Mouse (Mus musculus): ENCODE measurements around the gene Olfr213.
"Not testable (repeated sequence)": the region's sequence is repeated elsewhere in the genome, so short reads cannot be mapped to it uniquely, and the experiment has no call there.

The Olfr213 gene

GRCm38 (mm10) chr6:116538156-116538555, at the start of gene Olfr213:
Olfr213 (plus strand) TSS chr6:116538456.
- DNase-seq (ENCODE audit: low read depth in 1 of 2, low spot score in 2 of 2) = no peak

DNA sequence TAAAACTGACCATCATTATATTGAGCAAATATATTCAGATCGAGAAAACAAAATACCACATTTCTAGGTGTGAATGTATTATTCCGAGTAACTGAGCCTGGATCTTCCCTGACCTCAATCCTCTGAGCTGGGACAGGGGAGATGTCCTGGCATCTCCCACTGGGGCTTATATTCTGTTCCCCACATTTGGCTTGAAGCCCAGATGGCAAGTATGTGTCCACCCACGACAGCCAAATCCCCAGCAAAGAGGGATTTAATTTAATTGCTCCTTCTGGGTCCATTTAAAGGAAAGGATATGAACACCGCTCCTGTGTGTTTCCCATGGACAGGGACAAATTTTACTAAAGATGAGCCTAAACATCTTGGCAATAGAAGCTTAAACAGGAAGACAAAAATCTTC, 49.5 kb upstream of the Olfr213 start, which contains the start of gene Olfr211:
Gene Olfr211 (plus strand): TSS at position 301 of the 400 bp plus-strand sequence.
- no peak for DNase-seq (ENCODE audit: low read depth in 1 of 2, low spot score in 2 of 2)

DNA sequence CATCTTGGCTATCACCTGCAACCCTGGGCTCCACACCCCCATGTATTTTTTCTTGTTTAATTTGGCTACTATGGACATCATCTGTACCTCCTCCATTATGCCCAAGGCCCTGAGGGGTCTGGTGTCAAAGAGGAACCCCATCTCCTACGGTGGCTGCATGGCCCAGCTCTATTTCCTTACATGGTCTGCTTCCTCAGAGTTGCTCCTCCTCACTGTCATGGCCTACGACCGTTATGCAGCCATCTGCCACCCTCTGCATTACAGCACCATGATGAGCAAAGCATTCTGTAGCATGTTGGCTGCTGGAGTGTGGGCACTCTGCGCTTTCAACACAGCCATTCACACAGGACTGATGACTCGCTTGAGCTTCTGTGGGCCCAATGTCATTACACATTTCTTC, 44.5 kb upstream of the Olfr213 start:
- no peak for DNase-seq (ENCODE audit: low read depth in 1 of 2, low spot score in 2 of 2)

DNA sequence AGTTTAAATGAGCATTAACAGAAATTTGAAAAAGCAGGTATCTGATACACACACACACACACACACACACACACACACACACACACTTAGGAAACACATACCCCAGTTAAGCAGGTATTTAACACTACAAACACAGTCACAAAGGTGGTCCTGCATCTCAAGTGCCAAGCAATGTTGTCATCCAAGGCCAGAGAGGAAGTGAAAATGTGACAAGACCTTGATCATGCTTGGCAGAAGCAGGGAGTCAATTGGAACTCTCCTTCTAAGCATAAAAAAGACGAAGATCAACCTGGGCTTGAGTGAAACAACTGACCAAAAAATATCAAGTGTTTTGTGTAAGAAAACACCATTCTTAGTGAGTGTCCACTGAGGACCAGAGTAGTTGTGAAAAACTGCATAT, 42.3 kb upstream of the Olfr213 start:
- DNase-seq (ENCODE audit: low read depth in 1 of 2, low spot score in 2 of 2) = no peak

GRCm38 (mm10) chr6:116506302-116507003, 31.8 kb upstream of the Olfr213 start, which contains the start of gene Olfr212:
Olfr212 (plus strand) TSS chr6:116506516.
- DNase-seq (ENCODE audit: low read depth in 1 of 2, low spot score in 2 of 2) = not testable (repeated sequence)

DNA sequence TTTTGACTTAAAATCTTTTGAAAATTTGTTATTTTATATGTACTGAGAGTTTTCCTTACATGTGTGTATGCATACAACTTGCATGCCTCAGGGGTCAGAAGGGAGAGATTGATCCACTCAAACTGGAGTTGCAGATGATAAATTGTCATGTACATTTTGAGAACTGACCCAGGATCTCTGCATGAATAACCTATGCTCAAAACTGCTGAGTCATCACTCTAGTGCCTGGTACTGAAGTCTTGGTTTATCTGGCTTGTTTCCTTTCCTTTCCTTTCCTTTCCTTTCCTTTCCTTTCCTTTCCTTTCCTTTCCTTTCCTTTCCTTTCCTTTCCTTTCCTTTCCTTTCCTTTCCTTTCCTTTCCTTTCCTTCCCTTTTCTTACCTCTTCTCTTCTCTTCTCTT, 23.4 kb upstream of the Olfr213 start:
- DNase-seq (ENCODE audit: low read depth in 1 of 2, low spot score in 2 of 2) = no peak

DNA sequence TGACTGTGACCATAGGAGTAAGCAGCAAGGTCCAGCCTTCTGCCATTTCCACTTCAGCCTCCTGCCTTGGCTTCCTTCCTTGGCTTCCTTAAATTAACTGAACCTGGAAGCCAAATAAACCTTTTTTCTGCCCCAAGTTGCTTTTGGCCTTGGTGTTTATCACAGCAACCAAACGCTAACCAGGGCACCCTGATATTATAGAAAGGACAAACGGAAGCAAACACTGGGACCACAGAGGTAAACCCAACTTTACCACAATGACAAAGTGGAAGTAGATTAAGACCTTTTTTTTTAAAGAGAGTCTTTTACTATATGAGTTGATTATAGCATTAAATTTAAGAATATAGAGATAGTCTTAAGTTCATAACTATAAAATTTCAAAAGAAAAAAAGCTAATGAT, 4.2 kb downstream of the Olfr213 start:
- DNase-seq (ENCODE audit: low read depth in 1 of 2, low spot score in 2 of 2) = no peak

- DNase-seq (ENCODE audit: low read depth in 1 of 2, low spot score in 2 of 2) = not testable (repeated sequence)
Measured at GRCm38 (mm10) chr6:116550841-116551240, 12.6 kb downstream of the Olfr213 start, which contains the start of gene Gm5580. Gm5580 (plus strand) TSS chr6:116551141.

DNA sequence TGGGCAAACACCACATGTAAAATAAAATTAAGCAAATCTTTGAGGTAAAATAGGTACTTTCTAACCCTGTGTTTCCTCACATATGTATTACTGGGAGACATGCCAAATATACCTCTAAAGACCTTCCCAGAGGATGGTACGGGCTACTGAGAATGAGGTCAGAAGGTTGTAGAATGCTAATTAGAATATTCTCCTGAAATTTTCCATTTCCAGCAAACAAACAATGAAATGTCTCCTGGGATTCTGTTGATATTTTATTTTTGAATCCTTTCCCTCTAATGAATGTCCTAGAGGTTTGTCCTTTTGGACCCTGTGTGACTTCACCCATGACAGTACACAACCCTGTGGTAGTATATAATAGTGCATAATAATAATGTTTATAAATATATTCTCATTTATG, 15.7 kb downstream of the Olfr213 start, which contains the start of gene Olfr214:
Gene Olfr214 (plus strand): TSS at position 301 of the 400 bp plus-strand sequence.
- DNase-seq (ENCODE audit: low read depth in 1 of 2, low spot score in 2 of 2) = no peak

DNA sequence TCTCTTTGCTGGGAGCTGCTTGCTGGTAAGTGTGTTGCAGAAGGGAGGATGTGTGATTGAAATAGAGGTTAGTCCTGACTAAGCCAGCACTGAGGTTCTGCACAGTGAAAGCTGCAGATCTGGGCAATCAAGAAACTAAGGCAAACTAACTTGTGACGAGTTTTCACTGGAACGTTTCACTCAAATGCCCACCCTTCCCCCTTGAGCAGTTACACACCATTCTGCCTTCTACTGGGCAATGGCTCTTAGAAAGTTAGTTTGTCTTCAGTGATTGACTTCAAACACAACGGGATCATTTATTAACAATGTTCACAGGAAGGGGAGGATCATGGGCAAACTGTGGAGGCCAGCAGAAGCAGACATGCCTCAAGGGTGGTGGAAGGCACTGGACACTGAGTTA, 16.7 kb downstream of the Olfr213 start:
- no peak for DNase-seq (ENCODE audit: low read depth in 1 of 2, low spot score in 2 of 2)

- DNase-seq (ENCODE audit: low read depth in 1 of 2, low spot score in 2 of 2) = peak; percentile 16 to 24
Measured at GRCm38 (mm10) chr6:116569834-116570233, 31.6 kb downstream of the Olfr213 start.

- no peak for DNase-seq (ENCODE audit: low read depth in 1 of 2, low spot score in 2 of 2)
Measured at GRCm38 (mm10) chr6:116584095-116584494, 45.8 kb downstream of the Olfr213 start, which contains the start of gene Olfr215. Olfr215 (minus strand) TSS chr6:116584195.
